Mouse (Mus musculus): ENCODE data around the gene Lacc1. TPM values are rescaled to one million over a fixed set of nuclear protein-coding genes. Genes with fewer than 3 reads are reported as not detected.

Lacc1 gene
- 1 to 10 TPM; 1.4 to 1.7 TPM for polyA plus RNA-seq (2017; shearing (Covaris generic))

DNA sequence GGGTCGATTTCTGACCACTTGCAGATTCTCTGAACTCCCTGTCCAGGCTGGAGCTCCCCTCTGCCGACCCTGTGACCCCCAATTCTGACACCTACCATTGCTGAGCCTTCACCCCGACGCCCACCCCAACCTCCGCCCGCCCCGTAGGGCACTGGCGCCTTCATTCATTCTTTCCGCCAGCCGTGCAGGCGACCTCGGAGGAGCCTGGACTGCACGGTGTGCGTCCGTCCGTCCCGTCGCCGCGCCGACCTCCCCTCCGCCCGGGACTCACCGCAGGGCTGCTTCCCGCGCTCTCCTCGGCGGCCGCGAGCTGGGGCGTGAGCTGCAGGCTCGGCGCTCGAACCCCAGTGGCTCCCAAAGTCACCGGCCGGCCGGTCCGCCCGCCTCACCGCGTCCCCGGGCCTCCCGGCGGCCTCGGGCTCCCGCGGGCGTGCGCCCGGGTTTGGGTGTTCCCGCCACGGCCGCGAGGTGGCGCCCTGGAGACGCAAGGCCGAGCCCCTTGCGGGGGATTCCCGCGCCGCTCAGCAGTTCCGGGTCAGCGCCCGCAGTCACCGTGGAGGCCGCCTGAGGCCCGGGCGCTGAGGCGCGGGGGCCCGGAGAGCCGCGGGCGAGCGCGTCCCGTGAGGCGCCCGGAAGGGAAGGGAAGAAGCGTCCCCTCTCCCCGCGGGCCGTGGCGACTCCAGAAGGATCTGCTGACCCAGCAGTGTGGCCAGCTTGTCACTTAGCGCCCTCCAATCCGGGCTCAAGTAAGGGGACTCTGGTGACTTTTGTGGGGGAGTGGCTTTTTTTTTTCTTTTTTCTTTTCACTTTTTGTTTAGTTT lies at the start of gene Lacc1, which contains the start of gene Ccdc122:
Gene Lacc1, minus strand, starts transcription at position 679 of the 821 bp plus-strand sequence.
Gene Ccdc122, plus strand, starts transcription at position 547 of the 821 bp plus-strand sequence.

Other genes with a start within 250 kb of the Lacc1 start
- 1 to 10 TPM; 2.8 to 3.6 TPM for gene Ccdc122, start 132 bp downstream of the Lacc1 start, polyA plus RNA-seq (2017; shearing (Covaris generic))
- 1 to 10 TPM in 1 of 2 experiments, under 1 TPM in 1; 0.11 to 1.9 TPM for gene Enox1, start 119.9 kb upstream of the Lacc1 start, polyA plus RNA-seq (2017; shearing (Covaris generic))

All from inflammation-experienced regulatory T-cells (primary cell).